Mouse (Mus musculus) C2C12 (cell line): ENCODE results near the gene Pdcd6ip. TPM values are rescaled to one million over a fixed set of nuclear protein-coding genes. Genes with fewer than 3 reads are reported as not detected.
"Not testable (repeated sequence)": the region's sequence is repeated elsewhere in the genome, so short reads cannot be mapped to it uniquely, and the experiment has no call there.

ENCODE experiments used
- H3K27me3 ChIP-seq: one replicate; pipeline ENCODE4 v1.6.1; 2011; ENCODE audit not compliant: control insufficient read depth, insufficient read depth, insufficient read length
- H3K36me3 ChIP-seq: one replicate; pipeline ENCODE4 v1.6.1; 2011; ENCODE audit not compliant: control insufficient read depth, insufficient read depth
- H3K4me3 ChIP-seq: one replicate; pipeline ENCODE4 v1.5.1; 2011; ENCODE audit warnings: mild to moderate bottlenecking, control low read depth; ENCODE audit not compliant: poor library complexity, insufficient read depth, severe bottlenecking
- H3K79me2 ChIP-seq: one replicate; pipeline ENCODE4 v1.6.1; 2011; ENCODE audit not compliant: control insufficient read depth, insufficient read depth
- H3K79me3 ChIP-seq: one replicate; pipeline ENCODE4 v1.6.1; 2011; ENCODE audit warnings: low read depth, control low read depth
- H3ac ChIP-seq: one replicate; pipeline ENCODE3; 2011; ENCODE audit warnings: low read depth; ENCODE audit not compliant: control insufficient read depth, insufficient read length
- CEBPB ChIP-seq: IDR thresholded peaks from one replicate; pipeline ENCODE4 v1.6.1; 2011; ENCODE audit warnings: low read depth, mild to moderate bottlenecking, control low read depth, moderate library complexity
- CTCF ChIP-seq: IDR thresholded peaks from one replicate; pipeline ENCODE4 v1.5.1; 2011; ENCODE audit not compliant: control insufficient read depth, insufficient read depth, insufficient read length
- FOSL1 ChIP-seq: IDR thresholded peaks from one replicate; pipeline ENCODE4 v1.8.0; 2011; ENCODE audit warnings: mild to moderate bottlenecking, low read length; ENCODE audit not compliant: poor library complexity, insufficient read depth, severe bottlenecking
- MAX ChIP-seq: IDR thresholded peaks from one replicate; pipeline ENCODE4 v1.6.1; 2011; ENCODE audit warnings: mild to moderate bottlenecking, control low read depth
- MYOD1 ChIP-seq: IDR thresholded peaks from one replicate; pipeline ENCODE4 v1.6.1; 2011; ENCODE audit warnings: low read depth; ENCODE audit not compliant: control insufficient read depth, insufficient read length
- MYOG ChIP-seq: IDR thresholded peaks from one replicate; pipeline ENCODE4 v1.6.1; 2011; ENCODE audit not compliant: control insufficient read depth, insufficient read length; ENCODE audit errors: extremely low read depth
- USF1 ChIP-seq: IDR thresholded peaks from one replicate; pipeline ENCODE4 v1.6.1; 2011; ENCODE audit warnings: low read depth, mild to moderate bottlenecking, control low read depth, moderate library complexity
- polyA plus RNA-seq: library from polyadenylated mRNA; unstranded; fragments of >200 nt; fragmentation: generic; extraction: Trizol; gene quantifications from one replicate; pipeline ENCODE4 v1.2.1, GENCODE M21; 2012; ENCODE audit warnings: missing spikeins

Pdcd6ip gene
- polyA plus RNA-seq, 1 experiment: 62.5 TPM

DNA sequence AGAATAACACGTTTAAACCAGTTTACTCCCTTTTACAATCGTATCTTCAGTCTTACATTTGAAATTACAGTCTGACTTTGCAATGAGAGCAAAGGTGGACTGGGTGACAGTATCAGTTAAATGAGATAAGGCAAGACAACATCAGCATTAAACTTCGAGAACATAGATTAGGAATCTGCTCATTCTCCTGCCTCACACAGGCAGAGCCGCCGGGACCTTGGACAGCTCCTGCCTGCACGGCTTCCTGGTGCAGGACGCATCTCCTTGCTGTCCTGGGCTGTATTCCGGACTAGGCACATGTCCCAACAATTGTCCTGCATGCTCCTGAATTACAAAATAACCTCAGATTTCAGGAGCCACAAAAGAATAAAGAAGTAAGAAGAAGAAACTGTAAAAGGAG, 54.5 kb downstream of the Pdcd6ip start:
- Histone ChIP-seq H3K4me3 (no peak overlapping the region), H3K27me3 (no peaks in the 10 kb centered on the region), H3K79me2 (no peaks in the 10 kb centered on the region), H3K36me3 (peaks cover 43% of the 10 kb centered on the region), H3K79me3 (no peaks in the 10 kb centered on the region), H3ac (no peak overlapping the region)
- no peak for TF ChIP-seq CTCF

DNA sequence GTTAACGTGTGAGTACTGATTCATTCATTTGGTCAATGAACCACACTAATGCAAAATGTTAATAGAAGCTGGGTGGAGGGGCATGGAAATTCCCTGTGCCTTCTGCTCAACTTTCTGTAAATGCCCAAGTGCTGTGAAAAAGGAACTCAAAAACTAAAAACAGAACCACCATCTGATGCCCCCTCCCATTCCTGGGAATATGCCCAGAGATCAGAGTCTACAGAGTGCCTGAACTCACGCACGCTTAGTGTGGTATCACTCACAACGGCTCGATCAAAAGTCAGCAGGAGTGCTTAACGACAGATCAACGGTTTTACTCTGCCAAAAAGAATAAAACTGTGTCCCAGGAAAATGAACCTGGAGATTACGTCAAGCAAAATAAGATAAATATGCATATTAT, 57.3 kb downstream of the Pdcd6ip start:
- no peaks in the 10 kb centered on the region for H3K79me2 ChIP-seq
- no peak overlapping the region for H3ac ChIP-seq
- H3K36me3 ChIP-seq: peaks cover 17% of the 10 kb centered on the region
- no peaks in the 10 kb centered on the region for H3K79me3 ChIP-seq
- TF ChIP-seq CTCF: no peak
- no peak for TF ChIP-seq MYOD1
- TF ChIP-seq FOSL1: no peak
- no peak for TF ChIP-seq MAX
- TF ChIP-seq USF1: no peak
- no peak for TF ChIP-seq MYOG
- TF ChIP-seq CEBPB: no peak
- no peaks in the 10 kb centered on the region for H3K27me3 ChIP-seq
- no peak overlapping the region for H3K4me3 ChIP-seq

GRCm38 (mm10) chr9:113649211-113649610, 58.8 kb downstream of the Pdcd6ip start:
- H3ac ChIP-seq, H3K4me3 ChIP-seq, H3K36me3 ChIP-seq, H3K79me3 ChIP-seq, H3K27me3 ChIP-seq, H3K79me2 ChIP-seq: not testable (repeated sequence)

- H3K79me2 ChIP-seq: no peaks in the 10 kb centered on the region
- no peak overlapping the region for H3ac ChIP-seq
- H3K4me3 ChIP-seq: no peak overlapping the region
- H3K79me3 ChIP-seq: no peaks in the 10 kb centered on the region
- H3K27me3 ChIP-seq: no peaks in the 10 kb centered on the region
- no peaks in the 10 kb centered on the region for H3K36me3 ChIP-seq
- TF ChIP-seq USF1 (no peak), MYOD1 (no peak), CEBPB (no peak), FOSL1 (no peak), MYOG (no peak), CTCF (no peak), MAX (no peak)
Observed at GRCm38 (mm10) chr9:113645837-113646169, 62.3 kb downstream of the Pdcd6ip start.

GRCm38 (mm10) chr9:113645153-113645836, 62.8 kb downstream of the Pdcd6ip start:
- TF ChIP-seq MYOG (no peak), CEBPB (no peak), MAX (no peak), MYOD1 (no peak), FOSL1 (no peak), USF1 (no peak), CTCF (no peak)
- Histone ChIP-seq H3K79me2 (no peaks in the 10 kb centered on the region), H3K27me3 (no peaks in the 10 kb centered on the region), H3ac (no peak overlapping the region), H3K4me3 (no peak overlapping the region), H3K36me3 (no peaks in the 10 kb centered on the region), H3K79me3 (no peaks in the 10 kb centered on the region)

- no peaks in the 10 kb centered on the region for H3K36me3 ChIP-seq
- H3ac ChIP-seq: no peak overlapping the region
- H3K79me3 ChIP-seq: no peaks in the 10 kb centered on the region
- H3K79me2 ChIP-seq: no peaks in the 10 kb centered on the region
- TF ChIP-seq USF1 (no peak), MYOG (no peak), CTCF (no peak), FOSL1 (no peak), MYOD1 (no peak), CEBPB (no peak), MAX (no peak)
- H3K27me3 ChIP-seq: no peaks in the 10 kb centered on the region
- H3K4me3 ChIP-seq: no peak overlapping the region
Observed at GRCm38 (mm10) chr9:113644701-113645100, 63.4 kb downstream of the Pdcd6ip start.
